Mouse (Mus musculus) hindbrain, embryonic 12.5 days (tissue): Measurements from ENCODE around the gene Mark3. TPM values are rescaled to one million over a fixed set of nuclear protein-coding genes. Genes with fewer than 3 reads are reported as not detected.
A peak's percentile ranks its signal among the peaks of the same experiment; 100 is the strongest.

Source experiments
- ATAC-seq: fragments of 200-750 bp; cut with Nextera tagmentation; 2 replicates; pipeline ENCODE4 v1.8.0; 2017; ENCODE audit warnings: moderate TSS enrichment; ENCODE audit not compliant: low FRiP score
- H3K27ac ChIP-seq: fragments of 300-500 bp; sonication (generic); 2 replicates; pipeline ENCODE4 v1.5.1; 2016; ENCODE audit warnings: mild to moderate bottlenecking
- H3K27me3 ChIP-seq: fragments of 300-500 bp; sonication (generic); 2 replicates; pipeline ENCODE4 v1.6.1; 2016; ENCODE audit warnings: mild to moderate bottlenecking
- H3K36me3 ChIP-seq: fragments of 300-500 bp; sonication (generic); 2 replicates; pipeline ENCODE4 v1.6.1; 2016; ENCODE audit warnings: mild to moderate bottlenecking
- H3K4me1 ChIP-seq: fragments of 300-500 bp; sonication (generic); 2 replicates; pipeline ENCODE4 v1.6.1; 2016
- H3K4me2 ChIP-seq: fragments of 300-500 bp; sonication (generic); replicated peaks from 2 replicates; pipeline ENCODE4 v1.6.1; 2016; ENCODE audit warnings: mild to moderate bottlenecking
- H3K4me3 ChIP-seq: fragments of 300-500 bp; sonication (generic); 2 replicates; pipeline ENCODE4 v1.5.1; 2016; ENCODE audit warnings: mild to moderate bottlenecking
- H3K9ac ChIP-seq: fragments of 300-500 bp; sonication (generic); 2 replicates; pipeline ENCODE4 v1.6.1; 2016; ENCODE audit warnings: mild to moderate bottlenecking, moderate library complexity
- H3K9me3 ChIP-seq: fragments of 300-500 bp; sonication (generic); replicated peaks from 2 replicates; pipeline ENCODE4 v1.6.1; 2016; ENCODE audit warnings: mild to moderate bottlenecking
- WGBS: fragments of 180-500 bp; shearing (Covaris S2); methylation state at CpG from one replicate; pipeline ENCODE4 v1.1.7; 2016; 5-methylcytosine and 5-hydroxymethylcytosine counted together
- polyA plus RNA-seq: library from polyadenylated mRNA; unstranded; fragments of >200 nt; fragmentation: Nextera tagmentation; extraction: Ambion mirVana; gene quantifications from 2 replicates; pipeline ENCODE4 v1.2.1, GENCODE M21; 2016

The Mark3 gene
- polyA plus RNA-seq, 1 experiment from 2014 or later, result 80.7 TPM

DNA sequence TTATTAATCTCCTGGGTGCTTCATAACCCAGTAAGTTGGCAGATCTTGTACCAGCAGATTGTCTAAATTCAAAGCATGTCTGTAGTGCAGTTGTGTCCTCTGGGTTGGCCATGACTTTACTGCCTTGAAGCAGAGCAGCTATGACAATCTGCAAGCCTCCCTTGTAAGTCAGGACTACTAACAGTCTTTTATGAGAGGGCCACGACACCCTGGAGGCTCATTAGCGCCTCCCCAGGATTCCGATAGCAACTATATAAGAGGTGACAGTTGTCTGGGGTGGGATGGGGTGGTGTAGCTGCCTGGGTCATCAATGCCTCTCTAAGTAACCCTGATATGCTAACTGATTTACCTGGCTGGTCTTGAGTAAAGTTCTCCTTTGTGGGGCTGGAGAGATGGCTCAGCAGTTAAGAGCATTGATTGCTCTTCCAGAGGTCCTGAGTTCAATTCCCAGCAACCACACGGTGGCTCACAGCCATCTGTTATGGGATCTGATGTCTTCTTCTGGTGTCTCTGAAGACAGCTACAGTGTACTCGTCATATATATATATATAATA lies 11.2 kb upstream of the Mark3 start:
- H3K4me2 ChIP-seq, result no peak overlapping the region
- H3K27me3 ChIP-seq, result no peaks in the 10 kb centered on the region
- H3K4me3 ChIP-seq, result no peak overlapping the region
- H3K36me3 ChIP-seq, result no peaks in the 10 kb centered on the region
- no peak overlapping the region for H3K9ac ChIP-seq
- no peaks in the 10 kb centered on the region for H3K9me3 ChIP-seq
- peaks cover 11% of the 10 kb centered on the region; the same call in 1 of the 2 replicates for H3K4me1 ChIP-seq
- WGBS, result 46% methylated on average over 5 of the region's 5 CpGs
- no peak overlapping the region for H3K27ac ChIP-seq
- ATAC-seq, result no peak

DNA sequence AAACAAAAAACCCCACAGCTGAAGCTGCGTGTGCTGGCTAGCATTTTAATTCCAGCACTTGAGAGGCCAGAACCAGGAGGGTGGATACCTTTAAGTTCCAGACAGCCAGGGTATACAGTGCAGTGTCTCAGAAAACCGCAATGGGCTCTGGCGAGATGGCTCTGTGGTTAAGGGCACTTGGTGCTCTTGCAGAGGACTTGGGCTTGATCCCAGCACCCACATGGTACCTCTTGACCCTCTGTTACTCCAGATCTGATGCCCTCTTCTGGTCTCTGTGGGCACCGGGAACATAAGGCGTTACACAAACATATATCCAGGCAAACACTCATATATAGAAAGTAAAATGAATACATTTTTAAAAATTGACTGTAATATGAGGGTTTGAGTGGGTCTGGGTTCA lies 9.0 kb upstream of the Mark3 start:
- H3K9me3 ChIP-seq, result no peaks in the 10 kb centered on the region
- no peak for ATAC-seq
- 86% methylated on average over 5 of the region's 5 CpGs for WGBS
- no peak overlapping the region for H3K4me3 ChIP-seq
- H3K9ac ChIP-seq, result no peak overlapping the region
- H3K27me3 ChIP-seq, result no peaks in the 10 kb centered on the region
- H3K36me3 ChIP-seq, result no peaks in the 10 kb centered on the region
- H3K4me1 ChIP-seq, result 0 out of 2 replicates have a peak, but pooled peaks cover 5% of the 10 kb centered on the region
- no peak overlapping the region for H3K4me2 ChIP-seq
- no peak overlapping the region for H3K27ac ChIP-seq

DNA sequence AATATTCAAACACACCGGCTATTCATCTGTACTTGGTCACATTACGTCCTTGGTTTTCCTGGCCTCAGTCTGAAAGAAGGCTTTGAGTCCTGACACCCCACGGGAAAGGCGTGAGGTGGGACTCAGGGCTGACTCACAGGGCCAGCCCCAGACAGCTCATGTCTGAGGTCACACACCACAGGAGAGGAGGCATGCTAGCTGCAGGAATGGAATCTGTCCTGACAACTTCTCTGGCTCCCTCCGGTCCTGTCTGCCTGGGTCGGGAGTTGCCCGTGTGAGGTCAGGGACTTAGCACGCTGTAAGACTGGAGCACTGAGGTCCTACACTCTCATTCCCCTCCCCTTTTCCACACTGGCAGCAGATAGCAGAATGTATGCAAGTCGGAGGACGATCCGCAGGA lies 5.5 kb upstream of the Mark3 start:
- Histone ChIP-seq H3K4me1 (peaks cover 12% of the 10 kb centered on the region), H3K4me3 (no peak overlapping the region), H3K4me2 (no peak overlapping the region), H3K9ac (no peak overlapping the region), H3K9me3 (0 out of 2 replicates have a peak, but pooled peaks cover 4% of the 10 kb centered on the region), H3K27me3 (no peaks in the 10 kb centered on the region), H3K36me3 (no peaks in the 10 kb centered on the region), H3K27ac (no peak overlapping the region)
- no peak for ATAC-seq
- WGBS, result 66% methylated on average over 11 of the region's 11 CpGs

DNA sequence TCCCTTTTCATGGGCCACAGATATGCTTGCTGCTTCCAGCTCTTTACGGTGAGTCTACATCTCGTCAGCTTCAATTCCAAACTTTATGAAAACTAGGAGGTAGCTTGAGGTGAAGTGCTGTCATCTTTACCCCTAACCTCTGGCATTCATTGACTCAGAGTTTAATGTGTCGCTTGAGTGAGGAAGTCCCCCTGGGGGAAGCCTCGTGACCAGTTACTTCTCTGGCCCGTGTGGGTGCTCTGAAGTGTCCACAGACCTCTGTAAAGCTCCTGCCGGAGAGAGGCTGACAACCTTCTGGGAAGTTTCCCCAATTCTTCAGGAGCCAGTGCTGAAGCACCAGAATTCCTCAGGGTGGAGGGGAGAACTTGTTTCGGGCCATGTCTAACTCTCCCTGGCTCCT lies 1.9 kb upstream of the Mark3 start:
- no peak for ATAC-seq
- 0 out of 2 replicates have a peak, but pooled peaks cover 4% of the 10 kb centered on the region for H3K9me3 ChIP-seq
- no peaks in the 10 kb centered on the region for H3K36me3 ChIP-seq
- H3K9ac ChIP-seq, result no peak overlapping the region
- no peak overlapping the region for H3K4me2 ChIP-seq
- peaks cover 25% of the 10 kb centered on the region for H3K4me1 ChIP-seq
- H3K27ac ChIP-seq, result no peak overlapping the region
- H3K4me3 ChIP-seq, result no peak overlapping the region
- H3K27me3 ChIP-seq, result no peaks in the 10 kb centered on the region
- WGBS, result 85% methylated on average over 7 of the region's 7 CpGs

DNA sequence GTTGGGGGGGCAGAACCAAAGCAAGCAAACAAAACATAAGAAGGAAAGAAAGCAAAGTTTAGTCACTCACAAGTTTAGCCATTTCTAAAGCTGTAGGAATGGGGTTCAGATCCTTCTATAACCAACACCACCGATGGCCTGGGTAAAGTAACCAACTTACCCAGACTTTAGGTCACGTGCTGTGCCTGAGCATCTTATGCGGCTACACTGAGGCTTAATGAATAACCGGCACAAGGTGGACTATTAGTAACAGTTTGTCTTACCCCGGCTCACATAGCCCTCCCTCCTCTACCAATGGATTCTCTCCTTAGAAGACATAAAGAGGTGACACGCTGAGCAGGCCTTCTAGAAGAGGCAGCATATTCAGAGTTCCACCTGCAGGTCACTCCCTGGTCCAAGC lies 1.0 kb upstream of the Mark3 start:
- Histone ChIP-seq H3K27me3 (no peaks in the 10 kb centered on the region), H3K4me1 (peaks cover 25% of the 10 kb centered on the region), H3K9me3 (0 out of 2 replicates have a peak, but pooled peaks cover 4% of the 10 kb centered on the region), H3K36me3 (no peaks in the 10 kb centered on the region), H3K4me3 (peak overlapping the region; percentile 100), H3K27ac (peak overlapping the region; percentile 95; the same call in 1 of the 2 replicates), H3K4me2 (peak overlapping the region; percentile 90), H3K9ac (peak overlapping the region; percentile 48)
- 32% methylated on average over 6 of the region's 6 CpGs for WGBS
- no peak for ATAC-seq

DNA sequence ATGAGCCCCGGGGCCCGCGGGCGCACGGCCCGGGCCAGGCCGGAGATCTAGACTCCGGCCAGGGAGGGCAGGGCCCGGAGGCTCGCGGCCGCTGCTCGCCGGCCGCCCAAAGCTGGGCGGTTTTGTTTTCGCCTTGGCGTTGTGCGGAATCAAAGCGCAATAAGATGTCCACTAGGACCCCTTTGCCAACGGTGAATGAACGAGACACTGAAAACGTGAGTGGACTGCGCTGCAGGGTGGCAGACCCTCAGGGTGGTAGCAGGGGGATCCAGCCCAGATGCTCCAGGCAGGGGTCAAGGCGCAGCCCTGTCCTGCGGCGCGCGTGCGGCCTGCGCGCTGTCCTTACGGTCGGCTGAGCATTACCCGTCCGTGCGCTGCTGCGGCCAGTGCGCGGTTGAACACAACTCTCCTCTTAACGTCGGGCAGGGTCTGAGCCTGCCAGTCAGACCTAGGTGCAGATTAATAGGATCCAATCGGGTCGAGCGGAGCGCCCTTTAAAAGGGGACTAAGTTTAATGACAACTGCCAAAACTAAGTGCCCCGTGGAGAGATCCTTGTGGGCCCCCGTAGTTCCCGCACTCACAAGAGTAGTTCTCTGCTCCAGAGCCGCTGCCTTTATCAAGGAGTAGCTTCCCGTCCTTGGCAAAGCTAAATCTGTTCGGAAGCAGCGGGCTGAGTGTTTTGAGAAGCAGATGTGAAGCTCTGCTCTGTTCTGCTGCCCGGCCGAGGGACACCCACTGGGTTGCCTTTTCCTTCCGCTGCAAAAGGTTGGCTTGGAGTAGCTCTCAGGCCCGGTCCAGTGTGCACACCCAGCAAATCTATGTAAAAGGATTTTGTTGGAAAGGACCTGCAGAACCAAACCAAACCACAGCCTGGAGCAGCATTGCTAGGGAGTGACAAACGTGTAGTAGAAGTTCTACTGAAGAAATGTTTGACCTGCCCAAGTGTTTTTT lies 840 bp downstream of the Mark3 start:
- WGBS, result under 1% methylated on average over 58 of the region's 58 CpGs
- Histone ChIP-seq H3K4me2 (peak overlapping the region; percentile 90), H3K27me3 (no peaks in the 10 kb centered on the region), H3K36me3 (no peaks in the 10 kb centered on the region), H3K27ac (peak overlapping the region; percentile 95), H3K4me3 (peak overlapping the region; percentile 100), H3K9me3 (0 out of 2 replicates have a peak, but pooled peaks cover 4% of the 10 kb centered on the region), H3K9ac (peak overlapping the region; percentile 100), H3K4me1 (peaks cover 25% of the 10 kb centered on the region)
- ATAC-seq, result peak; percentile 64

GRCm38 (mm10) chr12:111583058-111583457 lies 8.7 kb downstream of the Mark3 start:
- Histone ChIP-seq H3K36me3 (no peaks in the 10 kb centered on the region), H3K9ac (no peak overlapping the region), H3K4me2 (no peak overlapping the region), H3K27me3 (no peaks in the 10 kb centered on the region), H3K4me1 (no peaks in the 10 kb centered on the region), H3K9me3 (no peaks in the 10 kb centered on the region), H3K27ac (no peak overlapping the region), H3K4me3 (no peak overlapping the region)
- ATAC-seq, result no peak
- WGBS, result 85% methylated on average over 1 of the region's 1 CpGs

DNA sequence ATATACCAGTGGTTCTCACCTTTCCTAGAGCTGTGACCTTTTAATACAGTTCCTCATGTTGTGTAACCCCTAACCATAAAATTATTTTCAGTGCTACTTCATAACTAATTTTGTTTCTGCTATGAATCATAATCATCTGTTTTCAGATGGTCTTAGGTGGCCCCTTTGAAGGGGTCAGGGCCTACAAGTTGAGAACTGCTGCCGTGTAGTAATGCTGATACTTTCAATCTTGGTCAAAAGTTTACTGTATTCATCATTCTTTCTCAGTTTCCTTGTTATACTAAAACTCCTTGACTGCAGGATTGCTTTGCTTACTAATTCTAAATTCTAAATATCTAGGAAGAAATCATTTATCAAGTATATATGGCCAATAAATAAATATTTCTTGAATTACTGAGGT lies 10.1 kb downstream of the Mark3 start:
- 92% methylated on average over 1 of the region's 1 CpGs for WGBS
- H3K36me3 ChIP-seq, result no peaks in the 10 kb centered on the region
- no peaks in the 10 kb centered on the region for H3K4me1 ChIP-seq
- H3K4me3 ChIP-seq, result no peak overlapping the region
- no peak overlapping the region for H3K4me2 ChIP-seq
- ATAC-seq, result no peak
- H3K27ac ChIP-seq, result no peak overlapping the region
- no peak overlapping the region for H3K9ac ChIP-seq
- no peaks in the 10 kb centered on the region for H3K27me3 ChIP-seq
- H3K9me3 ChIP-seq, result no peaks in the 10 kb centered on the region

DNA sequence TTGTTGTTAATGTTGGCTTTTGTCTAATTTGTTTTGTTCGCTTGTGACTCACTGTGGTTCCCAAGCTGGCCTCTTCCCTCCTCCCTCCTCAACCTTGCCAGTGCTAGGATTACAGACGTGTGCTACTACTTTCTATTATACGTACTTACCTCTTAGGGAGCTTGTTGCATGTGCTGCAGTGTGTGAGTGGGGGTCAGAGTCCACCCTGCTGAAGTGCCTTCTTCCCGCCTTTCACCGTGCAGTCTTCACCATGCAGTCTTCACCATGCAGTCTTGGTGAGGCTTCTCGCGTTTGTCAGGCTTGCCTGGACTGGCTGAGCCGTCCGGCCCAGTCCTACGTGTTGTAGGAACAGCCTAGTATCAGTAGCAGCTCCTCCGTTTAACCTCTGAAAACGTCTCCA lies 12.9 kb downstream of the Mark3 start:
- WGBS, result 88% methylated on average over 12 of the region's 12 CpGs
- H3K9me3 ChIP-seq, result no peaks in the 10 kb centered on the region
- H3K9ac ChIP-seq, result no peak overlapping the region
- no peak overlapping the region for H3K27ac ChIP-seq
- no peaks in the 10 kb centered on the region for H3K36me3 ChIP-seq
- no peak overlapping the region for H3K4me2 ChIP-seq
- H3K27me3 ChIP-seq, result no peaks in the 10 kb centered on the region
- H3K4me1 ChIP-seq, result no peaks in the 10 kb centered on the region
- no peak overlapping the region for H3K4me3 ChIP-seq
- ATAC-seq, result no peak

- no peak overlapping the region for H3K9ac ChIP-seq
- no peak overlapping the region for H3K4me3 ChIP-seq
- WGBS, result 92% methylated on average over 14 of the region's 14 CpGs
Measured at GRCm38 (mm10) chr12:111592407-111593021, 18.2 kb downstream of the Mark3 start.

GRCm38 (mm10) chr12:111593775-111594174 lies 19.5 kb downstream of the Mark3 start:
- no peak overlapping the region for H3K4me3 ChIP-seq
- no peak overlapping the region for H3K4me2 ChIP-seq
- H3K9me3 ChIP-seq, result no peaks in the 10 kb centered on the region
- ATAC-seq, result no peak
- no peak overlapping the region for H3K27ac ChIP-seq
- 77% methylated on average over 2 of the region's 2 CpGs for WGBS
- peaks cover 52% of the 10 kb centered on the region for H3K36me3 ChIP-seq
- H3K27me3 ChIP-seq, result no peaks in the 10 kb centered on the region
- no peaks in the 10 kb centered on the region for H3K4me1 ChIP-seq
- no peak overlapping the region for H3K9ac ChIP-seq

More at GRCm38 (mm10) chr12:111592407-111593021, 18.2 kb downstream of the Mark3 start:
- Histone ChIP-seq H3K27ac (no peak overlapping the region), H3K4me2 (no peak overlapping the region), H3K27me3 (no peaks in the 10 kb centered on the region), H3K36me3 (peaks cover 42% of the 10 kb centered on the region), H3K9me3 (no peaks in the 10 kb centered on the region), H3K4me1 (no peaks in the 10 kb centered on the region)
- ATAC-seq, result no peak

GRCm38 (mm10) chr12:111597310-111597709 lies 23.0 kb downstream of the Mark3 start:
- H3K4me3 ChIP-seq, result no peak overlapping the region
- no peaks in the 10 kb centered on the region for H3K4me1 ChIP-seq
- peaks cover 69% of the 10 kb centered on the region for H3K36me3 ChIP-seq
- H3K27ac ChIP-seq, result no peak overlapping the region
- no peaks in the 10 kb centered on the region for H3K27me3 ChIP-seq
- ATAC-seq, result no peak
- no peaks in the 10 kb centered on the region for H3K9me3 ChIP-seq
- H3K9ac ChIP-seq, result no peak overlapping the region
- H3K4me2 ChIP-seq, result no peak overlapping the region
- 100% methylated on average over 1 of the region's 1 CpGs for WGBS
